Mouse (Mus musculus): ENCODE data around the gene Bricd5.

- TF ChIP-seq EP300 (IDR thresholded peaks at IDR 0.05; ENCODE audit: low read depth) (no peak), CTCF (IDR thresholded peaks at IDR 0.05; ENCODE audit: low read depth) (0 out of 2 replicates have a peak, but pooled peaks have one; percentile 26)
Observed at GRCm38 (mm10) chr17:24454756-24455522, 18.7 kb upstream of the Bricd5 start.
